Mouse (Mus musculus): ENCODE data around the gene Dnlz. TPM values are rescaled to one million over a fixed set of nuclear protein-coding genes. Genes with fewer than 3 reads are reported as not detected.

Dnlz gene
- total and polyA plus RNA-seq, 3 experiments: 21.8 to 27.7 TPM; not detected in 1

- no peaks in the 10 kb centered on the region for H3K9me3 ChIP-seq (replicated peaks; ENCODE audit: insufficient read depth, low read length)
- H3K79me2 ChIP-seq (ENCODE audit: control insufficient read depth, insufficient read depth, low read length, poor library complexity): no peaks in the 10 kb centered on the region
- H3K36me3 ChIP-seq (ENCODE audit: control insufficient read depth in 1 of 2, insufficient read depth in 2 of 2, low read length in 2 of 2): no peaks in the 10 kb centered on the region
- peaks cover 0 to 3% of the 10 kb centered on the region in 2 experiments for H3K27me3 ChIP-seq (ENCODE audit: control insufficient read depth in 1 of 2, insufficient read depth in 2 of 2, low read length in 2 of 2)
- TF ChIP-seq MYC (IDR thresholded peaks at IDR 0.05; ENCODE audit: low read depth, low read length) (no peak), SMC3 (IDR thresholded peaks at IDR 0.05; ENCODE audit: low read depth, low read length) (peak; percentile 72), TAL1 (IDR thresholded peaks at IDR 0.05; ENCODE audit: low read length) (no peak), MEF2A (IDR thresholded peaks at IDR 0.05; ENCODE audit: extremely low read depth, insufficient replicate concordance, low read depth, low read length, poor library complexity, severe bottlenecking) (no peak), CHD1 (IDR thresholded peaks at IDR 0.05; ENCODE audit: low read depth, low read length) (no peak), CHD2 (IDR thresholded peaks at IDR 0.05; ENCODE audit: low read length) (no peak), EP300 (IDR thresholded peaks at IDR 0.05; ENCODE audit: low read depth in 1 of 2, low read length in 2 of 2) (no peak), RAD21 (IDR thresholded peaks at IDR 0.05; ENCODE audit: low read depth, low read length) (peak; percentile 76), POLR2A (IDR thresholded peaks at IDR 0.05; ENCODE audit: control insufficient read depth in 1 of 2, insufficient read depth in 1 of 2, low read depth in 1 of 2, low read length in 2 of 2, poor library complexity in 1 of 2) (no peak), ZKSCAN1 (IDR thresholded peaks at IDR 0.05; ENCODE audit: low read depth, low read length) (no peak), GATA1 (IDR thresholded peaks at IDR 0.05; ENCODE audit: low read depth, low read length) (no peak), ZNF384 (IDR thresholded peaks at IDR 0.05; ENCODE audit: low read depth, low read length) (peak; percentile 39; the same call in 1 of the 2 replicates), ELF1 (IDR thresholded peaks at IDR 0.05; ENCODE audit: low read depth, low read length) (no peak), GABPA (IDR thresholded peaks at IDR 0.05; ENCODE audit: low read depth, low read length) (no peak), POLR2AphosphoS2 (IDR thresholded peaks at IDR 0.05; ENCODE audit: low read length) (no peak), RCOR1 (IDR thresholded peaks at IDR 0.05; ENCODE audit: low read depth, low read length) (no peak), TBP (IDR thresholded peaks at IDR 0.05; ENCODE audit: low read depth, low read length) (no peak), ZC3H11A (IDR thresholded peaks at IDR 0.05; ENCODE audit: low read depth, low read length) (peak; percentile 38; the same call in 1 of the 2 replicates), MAZ (IDR thresholded peaks at IDR 0.05; ENCODE audit: low read depth, low read length) (no peak), CTCF (IDR thresholded peaks at IDR 0.05 in 2 of 3, conservative IDR thresholded peaks at IDR 0.05 in 1 of 3; ENCODE audit: control insufficient read depth in 1 of 3, insufficient read depth in 1 of 3, low read depth in 2 of 3, low read length in 3 of 3, poor library complexity in 1 of 3, severe bottlenecking in 1 of 3) (peak; percentile 86 to 91 (median 87)), JUND (IDR thresholded peaks at IDR 0.05; ENCODE audit: low read depth, low read length) (no peak)
- peak; percentile 61 for DNase-seq (ENCODE audit: low read depth, low spot score)
- H3K27ac ChIP-seq (ENCODE audit: control insufficient read depth, low read depth, low read length): no peak overlapping the region
- H3K9ac ChIP-seq (ENCODE audit: control insufficient read depth, low read depth, low read length, poor library complexity, severe bottlenecking): no peak overlapping the region
- H3K4me1 ChIP-seq (ENCODE audit: control insufficient read depth in 1 of 2, insufficient read depth in 2 of 2, low read length in 2 of 2): no peaks in the 10 kb centered on the region
- no peak overlapping the region for H3K4me3 ChIP-seq (ENCODE audit: control insufficient read depth in 1 of 2, insufficient read depth in 1 of 2, low read depth in 2 of 2, low read length in 2 of 2)
Observed at GRCm38 (mm10) chr2:26300808-26301174, 51.1 kb downstream of the Dnlz start.

DNA sequence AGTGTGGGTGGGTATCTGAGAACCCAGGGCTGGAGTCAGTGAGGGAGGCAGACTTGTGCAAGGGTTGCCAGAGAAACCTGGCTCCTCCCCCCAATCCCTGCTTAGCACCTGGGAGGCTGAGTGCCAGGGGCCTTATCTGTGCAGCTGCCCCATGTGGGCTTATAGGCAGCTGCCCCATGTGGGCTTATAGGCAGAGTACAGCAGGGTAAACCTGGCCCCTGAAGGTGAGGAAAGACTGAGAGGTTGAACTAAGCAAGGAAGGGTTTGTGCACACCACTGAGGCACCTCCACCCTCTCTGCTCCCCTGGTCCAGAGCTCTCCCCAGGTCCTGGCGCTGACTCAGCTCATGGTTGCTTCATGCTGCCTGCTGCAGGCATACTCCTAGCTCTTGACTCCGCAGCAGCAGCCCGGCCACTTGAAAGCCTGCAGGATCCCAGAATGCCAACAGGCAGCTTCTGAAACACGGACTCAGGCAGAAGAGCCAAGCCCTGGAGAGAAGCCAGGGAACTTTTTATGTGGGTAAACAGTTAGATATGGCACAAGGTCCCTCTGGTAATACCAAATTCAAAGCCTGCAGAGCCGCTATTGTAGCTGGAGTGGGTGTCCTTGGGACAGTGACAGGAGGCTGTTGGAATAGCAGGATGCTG is 51.6 kb downstream of the Dnlz start:
- H3K9ac ChIP-seq (ENCODE audit: control insufficient read depth, low read depth, low read length, poor library complexity, severe bottlenecking): no peak overlapping the region
- no peak for DNase-seq (ENCODE audit: low read depth, low spot score)
- H3K27me3 ChIP-seq (ENCODE audit: control insufficient read depth in 1 of 2, insufficient read depth in 2 of 2, low read length in 2 of 2): peaks cover 0 to 3% of the 10 kb centered on the region in 2 experiments
- H3K9me3 ChIP-seq (replicated peaks; ENCODE audit: insufficient read depth, low read length): no peaks in the 10 kb centered on the region
- H3K36me3 ChIP-seq (ENCODE audit: control insufficient read depth in 1 of 2, insufficient read depth in 2 of 2, low read length in 2 of 2): no peaks in the 10 kb centered on the region
- no peak overlapping the region for H3K27ac ChIP-seq (ENCODE audit: control insufficient read depth, low read depth, low read length)
- no peak overlapping the region for H3K4me3 ChIP-seq (ENCODE audit: control insufficient read depth in 1 of 2, insufficient read depth in 1 of 2, low read depth in 2 of 2, low read length in 2 of 2)
- no peaks in the 10 kb centered on the region for H3K4me1 ChIP-seq (ENCODE audit: control insufficient read depth in 1 of 2, insufficient read depth in 2 of 2, low read length in 2 of 2)
- no peaks in the 10 kb centered on the region for H3K79me2 ChIP-seq (ENCODE audit: control insufficient read depth, insufficient read depth, low read length, poor library complexity)
- no peak for TF ChIP-seq ZKSCAN1 (IDR thresholded peaks at IDR 0.05; ENCODE audit: low read depth, low read length)
- no peak for TF ChIP-seq UBTF (IDR thresholded peaks at IDR 0.05; ENCODE audit: borderline replicate concordance, insufficient read depth, low read depth, low read length)
- TF ChIP-seq TAL1 (IDR thresholded peaks at IDR 0.05; ENCODE audit: low read length): no peak
- TF ChIP-seq CHD2 (IDR thresholded peaks at IDR 0.05; ENCODE audit: low read length): no peak
- no peak for TF ChIP-seq ZNF384 (IDR thresholded peaks at IDR 0.05; ENCODE audit: low read depth, low read length)
- TF ChIP-seq ZC3H11A (IDR thresholded peaks at IDR 0.05; ENCODE audit: low read depth, low read length): no peak
- no peak for TF ChIP-seq POLR2AphosphoS5 (IDR thresholded peaks at IDR 0.05; ENCODE audit: borderline replicate concordance, low read depth, low read length)
